Mouse (Mus musculus) lung, postnatal 0 days (tissue): Measurements from ENCODE around the gene Hykk.

Experiments used
- CTCF ChIP-seq: IDR thresholded peaks from 2 replicates; pipeline ENCODE4 v1.5.1; 2016; ENCODE audit warnings: antibody characterized with exemption, mild to moderate bottlenecking
- EP300 ChIP-seq: IDR thresholded peaks from 2 replicates; pipeline ENCODE4 v1.6.1; 2016; ENCODE audit warnings: antibody characterized with exemption, mild to moderate bottlenecking, control low read depth

DNA sequence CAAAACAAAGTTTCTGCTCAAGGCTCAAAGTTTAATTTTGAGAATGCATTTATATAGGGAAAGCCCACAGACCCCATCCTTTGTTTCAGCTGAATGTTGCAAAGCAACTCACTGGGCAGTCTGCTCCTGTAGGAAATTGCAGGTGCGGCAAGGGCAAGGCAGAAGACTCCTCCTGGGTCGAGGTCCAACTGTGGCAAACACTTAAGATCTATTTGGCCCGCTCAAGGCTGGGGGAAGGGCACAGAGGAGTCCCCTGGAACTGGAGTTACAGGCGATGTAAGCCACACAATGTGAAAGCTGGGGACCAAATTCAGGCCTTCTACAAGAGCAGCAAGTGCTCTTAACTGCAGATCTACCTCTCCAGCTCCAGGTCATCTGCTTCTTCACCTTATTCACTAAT is 2.9 kb downstream of the Hykk start:
- TF ChIP-seq CTCF, result no peak
- no peak for TF ChIP-seq EP300
